Mouse (Mus musculus): ENCODE measurements around the gene Abhd14b. TPM values are rescaled to one million over a fixed set of nuclear protein-coding genes. Genes with fewer than 3 reads are reported as not detected.
A peak's percentile ranks its signal among the peaks of the same experiment; 100 is the strongest.

The Abhd14b gene
- polyA plus RNA-seq, 1 experiment from 2014 or later = 11.3 TPM

- peaks cover 28% of the 10 kb centered on the region for H3K36me3 ChIP-seq
- H3K4me1 ChIP-seq (replicated peaks) = peaks cover 45% of the 10 kb centered on the region
- no peak for ATAC-seq (ENCODE audit: low FRiP score, low read depth)
- no peak overlapping the region for H3K4me3 ChIP-seq
- no peaks in the 10 kb centered on the region for H3K9me3 ChIP-seq
- WGBS = 86% methylated on average over 12 of the region's 12 CpGs
- H3K27ac ChIP-seq (replicated peaks) = no peak overlapping the region
- H3K9ac ChIP-seq = no peak overlapping the region
- no peak overlapping the region for H3K4me2 ChIP-seq
- H3K27me3 ChIP-seq = no peaks in the 10 kb centered on the region
These were observed 15.2 kb downstream of the Abhd14b start for GRCm38 (mm10) chr9:106462430-106462800.

- Histone ChIP-seq H3K4me2 (no peak overlapping the region), H3K9ac (no peak overlapping the region), H3K4me3 (no peak overlapping the region), H3K9me3 (no peaks in the 10 kb centered on the region), H3K27me3 (no peaks in the 10 kb centered on the region), H3K4me1 (replicated peaks) (peaks cover 36% of the 10 kb centered on the region), H3K36me3 (peaks cover 28% of the 10 kb centered on the region), H3K27ac (replicated peaks) (no peak overlapping the region)
- ATAC-seq (ENCODE audit: low FRiP score, low read depth) = no peak
- 75% methylated on average over 21 of the region's 21 CpGs for WGBS
These were observed 16.1 kb downstream of the Abhd14b start for GRCm38 (mm10) chr9:106463122-106464063.

GRCm38 (mm10) chr9:106464751-106465541 is 17.7 kb downstream of the Abhd14b start:
- H3K9ac ChIP-seq = peak overlapping the region; percentile 73
- H3K4me1 ChIP-seq (replicated peaks) = peaks cover 23% of the 10 kb centered on the region
- H3K36me3 ChIP-seq = peaks cover 28% of the 10 kb centered on the region
- peak overlapping the region; percentile 90 for H3K27ac ChIP-seq (replicated peaks)
- no peaks in the 10 kb centered on the region for H3K27me3 ChIP-seq
- 2% methylated on average over 86 of the region's 99 CpGs for WGBS
- H3K4me3 ChIP-seq = peak overlapping the region; percentile 49
- peak; percentile 78 for ATAC-seq (ENCODE audit: low FRiP score, low read depth)
- H3K9me3 ChIP-seq = no peaks in the 10 kb centered on the region
- peak overlapping the region; percentile 91 for H3K4me2 ChIP-seq

GRCm38 (mm10) chr9:106465571-106466200 is 18.4 kb downstream of the Abhd14b start, which contains the start of gene Gpr62:
Gene Gpr62, minus strand, starts transcription at chr9:106465938.
- peak within 1 kb of the TSS; percentile 91 for H3K4me2 ChIP-seq
- H3K9ac ChIP-seq = peak within 1 kb of the TSS; percentile 73
- H3K36me3 ChIP-seq = peaks cover 25% of the 10 kb centered on the region
- no peaks in the 10 kb centered on the region for H3K9me3 ChIP-seq
- H3K4me3 ChIP-seq = peak within 1 kb of the TSS; percentile 49
- ATAC-seq (ENCODE audit: low FRiP score, low read depth) = peak; percentile 36
- H3K27me3 ChIP-seq = no peaks in the 10 kb centered on the region
- peak within 1 kb of the TSS; percentile 90 for H3K27ac ChIP-seq (replicated peaks)
- 23% methylated on average over 26 of the region's 26 CpGs for WGBS
- H3K4me1 ChIP-seq (replicated peaks) = peaks cover 22% of the 10 kb centered on the region

- no peak for ATAC-seq (ENCODE audit: low FRiP score, low read depth)
- 88% methylated on average over 6 of the region's 6 CpGs for WGBS
- H3K36me3 ChIP-seq = peaks cover 17% of the 10 kb centered on the region
- no peaks in the 10 kb centered on the region for H3K9me3 ChIP-seq
- no peak overlapping the region for H3K4me3 ChIP-seq
- H3K27ac ChIP-seq (replicated peaks) = no peak overlapping the region
- no peak overlapping the region for H3K9ac ChIP-seq
- no peaks in the 10 kb centered on the region for H3K27me3 ChIP-seq
- H3K4me1 ChIP-seq (replicated peaks) = peaks cover 22% of the 10 kb centered on the region
- no peak overlapping the region for H3K4me2 ChIP-seq
These were observed 19.5 kb downstream of the Abhd14b start for GRCm38 (mm10) chr9:106466721-106467120.

- ATAC-seq (ENCODE audit: low FRiP score, low read depth) = no peak
- Histone ChIP-seq H3K36me3 (peaks cover 8% of the 10 kb centered on the region; the same call in 1 of the 2 replicates), H3K9ac (no peak overlapping the region), H3K4me2 (no peak overlapping the region), H3K27ac (replicated peaks) (no peak overlapping the region), H3K27me3 (no peaks in the 10 kb centered on the region), H3K9me3 (no peaks in the 10 kb centered on the region), H3K4me1 (replicated peaks) (peaks cover 22% of the 10 kb centered on the region), H3K4me3 (no peak overlapping the region)
- WGBS = 89% methylated on average over 7 of the region's 7 CpGs
These were observed 20.5 kb downstream of the Abhd14b start for GRCm38 (mm10) chr9:106467746-106468145.

GRCm38 (mm10) chr9:106469317-106469716 is 22.1 kb downstream of the Abhd14b start:
- no peaks in the 10 kb centered on the region for H3K36me3 ChIP-seq
- H3K4me1 ChIP-seq (replicated peaks) = peaks cover 23% of the 10 kb centered on the region
- H3K27me3 ChIP-seq = no peaks in the 10 kb centered on the region
- no peak overlapping the region for H3K4me3 ChIP-seq
- no peak for ATAC-seq (ENCODE audit: low FRiP score, low read depth)
- H3K4me2 ChIP-seq = no peak overlapping the region
- no peaks in the 10 kb centered on the region for H3K9me3 ChIP-seq
- no peak overlapping the region for H3K27ac ChIP-seq (replicated peaks)
- H3K9ac ChIP-seq = no peak overlapping the region
- 73% methylated on average over 6 of the region's 6 CpGs for WGBS

GRCm38 (mm10) chr9:106469776-106470175 is 22.5 kb downstream of the Abhd14b start:
- Histone ChIP-seq H3K27ac (replicated peaks) (no peak overlapping the region), H3K9me3 (no peaks in the 10 kb centered on the region), H3K9ac (no peak overlapping the region), H3K4me3 (no peak overlapping the region), H3K36me3 (no peaks in the 10 kb centered on the region), H3K4me2 (no peak overlapping the region), H3K4me1 (replicated peaks) (peaks cover 20% of the 10 kb centered on the region), H3K27me3 (no peaks in the 10 kb centered on the region)
- no peak for ATAC-seq (ENCODE audit: low FRiP score, low read depth)
- 73% methylated on average over 9 of the region's 9 CpGs for WGBS

- Histone ChIP-seq H3K9me3 (no peaks in the 10 kb centered on the region), H3K36me3 (no peaks in the 10 kb centered on the region), H3K27ac (replicated peaks) (no peak overlapping the region), H3K4me3 (no peak overlapping the region), H3K4me2 (no peak overlapping the region), H3K9ac (no peak overlapping the region), H3K4me1 (replicated peaks) (peaks cover 9% of the 10 kb centered on the region), H3K27me3 (no peaks in the 10 kb centered on the region)
- no peak for ATAC-seq (ENCODE audit: low FRiP score, low read depth)
- 65% methylated on average over 14 of the region's 14 CpGs for WGBS
These were observed 23.9 kb downstream of the Abhd14b start for GRCm38 (mm10) chr9:106470991-106471750.

GRCm38 (mm10) chr9:106471892-106472291 is 24.6 kb downstream of the Abhd14b start:
- no peak for ATAC-seq (ENCODE audit: low FRiP score, low read depth)
- no peak overlapping the region for H3K4me3 ChIP-seq
- H3K9me3 ChIP-seq = no peaks in the 10 kb centered on the region
- H3K27ac ChIP-seq (replicated peaks) = no peak overlapping the region
- no peaks in the 10 kb centered on the region for H3K27me3 ChIP-seq
- peaks cover 13% of the 10 kb centered on the region for H3K4me1 ChIP-seq (replicated peaks)
- WGBS = 16% methylated on average over 5 of the region's 5 CpGs
- H3K9ac ChIP-seq = no peak overlapping the region
- no peak overlapping the region for H3K4me2 ChIP-seq
- H3K36me3 ChIP-seq = no peaks in the 10 kb centered on the region

- Histone ChIP-seq H3K4me1 (replicated peaks) (peaks cover 13% of the 10 kb centered on the region), H3K4me3 (no peak overlapping the region), H3K36me3 (no peaks in the 10 kb centered on the region), H3K9me3 (no peaks in the 10 kb centered on the region), H3K4me2 (no peak overlapping the region), H3K27ac (replicated peaks) (no peak overlapping the region), H3K9ac (no peak overlapping the region), H3K27me3 (no peaks in the 10 kb centered on the region)
- 75% methylated on average over 4 of the region's 4 CpGs for WGBS
- ATAC-seq (ENCODE audit: low FRiP score, low read depth) = no peak
These were observed 25.1 kb downstream of the Abhd14b start for GRCm38 (mm10) chr9:106472321-106472720.

Data from hindbrain, embryonic 15.5 days (tissue).